Mouse (Mus musculus) retina, postnatal 7 days (tissue): ENCODE results near the gene Tdrd7.

ENCODE experiments used
- DNase-seq: peaks from one replicate; pipeline ENCODE4 v3.0.0-alpha.2; 2012; ENCODE audit warnings: low read depth, low spot score

The Tdrd7 gene

GRCm38 (mm10) chr4:45972448-45972854 lies 7.3 kb downstream of the Tdrd7 start:
- no peak for DNase-seq

DNA sequence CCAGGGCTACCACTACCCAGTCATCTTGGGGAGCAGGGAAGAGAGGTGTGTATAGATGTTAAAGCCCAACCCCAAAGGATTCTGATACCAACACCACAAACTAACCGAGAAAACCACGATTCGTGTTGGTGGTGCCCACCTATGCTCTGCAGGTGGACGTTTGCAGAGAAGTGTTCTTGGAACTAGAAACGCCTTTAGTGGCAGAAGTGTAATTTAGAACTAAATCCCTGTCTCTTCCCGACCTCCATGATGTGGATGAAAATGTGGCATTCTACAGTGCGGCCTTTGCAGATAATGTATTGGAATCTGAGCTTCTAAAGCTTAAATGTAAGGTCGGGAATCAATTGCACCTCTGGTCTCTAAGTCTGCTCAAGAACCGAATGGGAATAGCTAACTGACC lies 7.8 kb downstream of the Tdrd7 start:
- DNase-seq = no peak

GRCm38 (mm10) chr4:45976931-45977667 lies 12.0 kb downstream of the Tdrd7 start:
- no peak for DNase-seq

GRCm38 (mm10) chr4:45979916-45980315 lies 14.8 kb downstream of the Tdrd7 start:
- no peak for DNase-seq

- DNase-seq = no peak
Measured at GRCm38 (mm10) chr4:45981054-45981453, 15.9 kb downstream of the Tdrd7 start.

DNA sequence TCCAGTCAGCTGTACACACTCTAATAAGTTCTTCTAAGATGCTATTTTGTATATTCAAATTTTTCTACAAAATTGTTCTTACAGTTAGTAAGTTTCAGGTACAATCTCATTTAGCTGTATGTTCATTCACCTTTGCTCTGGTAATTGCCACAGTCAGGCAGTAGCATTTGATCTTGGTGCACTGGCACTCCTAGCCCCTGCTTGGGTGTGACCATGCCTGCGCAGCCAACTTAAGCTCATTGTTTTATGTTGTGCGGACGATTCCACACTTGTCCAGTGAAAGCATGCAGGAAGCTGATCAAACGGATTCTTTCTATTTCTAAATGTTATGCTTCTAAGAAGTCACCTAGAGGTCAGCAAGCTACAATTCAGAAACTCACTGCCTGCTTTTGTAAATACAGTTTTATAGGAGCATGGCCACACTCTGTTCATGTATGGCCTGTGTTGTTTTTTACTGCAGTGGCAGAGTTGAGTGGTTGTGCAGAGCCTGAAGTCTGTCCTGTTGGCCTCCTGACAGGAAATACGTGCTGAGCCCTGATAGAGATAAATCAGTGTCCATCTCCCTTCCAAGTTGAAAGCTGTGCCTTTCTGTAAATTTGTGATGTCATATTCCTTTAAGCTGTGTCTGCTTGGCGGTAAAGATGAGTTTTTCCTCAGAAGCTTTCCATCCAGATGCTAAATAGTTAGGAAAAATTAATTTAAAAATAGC lies 25.4 kb downstream of the Tdrd7 start:
- no peak for DNase-seq

DNA sequence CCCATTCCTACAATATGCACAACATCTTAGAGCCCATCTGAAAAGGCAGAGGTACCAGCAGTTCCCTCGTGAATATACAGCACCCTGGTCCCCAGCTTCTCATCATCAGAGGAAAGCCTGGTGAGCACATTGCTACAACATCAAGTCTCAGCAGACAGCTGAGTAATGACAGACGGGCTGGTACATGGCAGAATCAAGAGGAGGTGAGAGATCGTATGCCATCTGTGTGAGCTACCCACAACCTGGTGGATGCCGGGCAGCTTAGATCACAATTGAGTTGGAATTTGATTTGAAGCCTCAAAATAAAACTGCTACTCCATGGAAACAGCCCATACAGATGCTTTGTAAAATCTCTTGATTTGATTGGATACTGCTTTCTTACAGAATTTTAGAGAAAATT lies 33.4 kb downstream of the Tdrd7 start:
- DNase-seq = no peak

GRCm38 (mm10) chr4:46008142-46008793 lies 43.1 kb downstream of the Tdrd7 start:
- no peak for DNase-seq

GRCm38 (mm10) chr4:46011698-46012097 lies 46.6 kb downstream of the Tdrd7 start:
- no peak for DNase-seq

DNA sequence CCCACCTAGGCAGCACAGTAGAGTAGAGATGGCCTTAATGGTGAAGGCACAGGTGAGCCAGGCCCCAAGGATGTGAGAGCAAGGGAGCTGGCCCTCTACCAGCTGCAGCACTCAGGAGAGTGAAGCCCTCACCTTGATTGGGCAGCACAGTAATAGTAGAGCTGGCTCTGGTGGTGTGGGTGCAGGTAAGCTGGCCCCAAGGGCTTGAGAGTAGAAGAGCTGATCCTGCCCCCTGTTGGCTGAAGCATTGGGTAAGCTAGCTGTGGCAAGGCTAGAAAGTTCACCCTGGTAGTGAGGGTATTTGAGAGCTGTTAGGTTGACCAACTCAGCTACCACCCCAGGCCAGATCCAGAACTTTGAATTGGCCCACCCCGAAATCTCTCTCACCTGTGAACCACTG lies 50.5 kb downstream of the Tdrd7 start:
- no peak for DNase-seq

DNA sequence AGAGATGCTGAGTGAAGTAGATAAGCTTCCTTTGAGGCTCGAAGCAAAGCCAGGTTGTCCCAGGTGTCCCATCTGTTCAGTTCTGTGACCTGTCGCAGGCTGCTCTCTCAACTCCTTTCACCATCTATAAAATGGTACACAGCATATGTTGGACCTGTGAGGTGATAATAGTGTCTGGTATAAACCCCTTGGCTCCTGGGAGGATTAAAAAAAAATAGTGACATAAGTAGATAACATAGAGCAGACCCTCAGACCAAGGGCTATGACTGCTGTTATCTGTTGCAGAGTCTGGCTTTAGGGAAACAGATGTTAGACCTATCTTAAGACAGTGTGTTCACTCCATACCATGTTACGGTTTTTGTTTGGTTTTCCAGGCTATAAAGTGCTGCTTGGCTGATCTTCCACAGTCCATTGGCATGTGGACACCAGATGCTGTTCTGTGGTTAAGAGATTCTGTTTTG lies 57.9 kb downstream of the Tdrd7 start:
- DNase-seq = no peak

DNA sequence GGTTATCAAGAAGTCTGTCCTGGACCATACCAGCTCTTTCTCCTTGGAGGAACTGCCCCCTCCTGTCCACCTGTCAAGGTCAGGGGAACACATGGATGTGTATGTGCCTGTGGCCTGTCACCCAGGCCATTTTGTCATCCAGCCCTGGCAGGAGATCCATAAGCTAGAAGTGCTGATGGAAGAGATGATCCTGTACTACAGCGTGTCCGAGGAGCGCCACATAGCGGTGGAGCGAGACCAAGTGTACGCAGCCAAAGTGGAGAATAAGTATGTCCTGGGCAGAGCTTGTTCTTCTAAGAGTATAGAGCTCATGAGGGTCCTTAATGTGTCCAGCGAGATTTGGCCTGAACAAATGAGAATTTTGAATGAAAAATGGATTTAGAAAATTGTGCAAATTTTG lies 60.8 kb downstream of the Tdrd7 start:
- no peak for DNase-seq

DNA sequence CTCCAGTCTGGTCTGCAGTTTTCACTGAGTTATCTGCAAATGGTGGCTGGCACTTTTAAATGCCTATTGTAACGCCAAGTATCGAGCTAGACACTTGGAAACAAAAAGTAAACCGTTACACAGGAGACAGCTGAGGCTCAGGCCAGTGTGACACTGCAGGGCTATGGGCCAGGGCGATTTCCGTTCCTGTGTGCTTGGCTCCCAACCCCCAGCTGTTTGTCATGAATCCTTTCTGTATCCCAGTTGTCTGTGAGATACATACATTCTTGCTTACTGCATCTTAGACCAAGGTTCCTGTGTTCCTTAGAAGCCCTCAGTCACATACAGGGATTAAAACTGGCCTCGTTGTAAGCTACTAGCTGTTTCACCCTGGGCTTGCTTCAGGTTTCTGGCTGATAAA lies 63.1 kb downstream of the Tdrd7 start:
- DNase-seq = no peak

DNA sequence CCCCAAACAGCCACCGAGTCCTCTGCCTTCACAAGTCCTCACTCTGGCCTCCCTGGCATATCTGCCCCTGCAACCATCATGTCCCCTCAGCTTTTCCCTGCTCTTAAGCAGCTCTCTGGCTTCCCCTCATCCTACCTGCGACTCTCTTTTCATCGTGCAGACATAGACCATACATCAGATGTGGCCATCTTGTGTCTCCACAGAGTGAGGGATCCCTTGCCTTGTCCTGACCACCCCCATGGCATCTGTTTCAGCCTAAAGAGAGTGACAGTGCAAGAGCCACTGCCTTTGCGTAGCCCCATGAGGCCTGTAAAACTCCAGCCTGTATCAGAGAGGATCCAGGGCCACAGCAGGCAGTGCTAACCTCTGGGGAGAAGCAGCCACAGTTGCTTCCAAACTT lies 63.6 kb downstream of the Tdrd7 start:
- no peak for DNase-seq

DNA sequence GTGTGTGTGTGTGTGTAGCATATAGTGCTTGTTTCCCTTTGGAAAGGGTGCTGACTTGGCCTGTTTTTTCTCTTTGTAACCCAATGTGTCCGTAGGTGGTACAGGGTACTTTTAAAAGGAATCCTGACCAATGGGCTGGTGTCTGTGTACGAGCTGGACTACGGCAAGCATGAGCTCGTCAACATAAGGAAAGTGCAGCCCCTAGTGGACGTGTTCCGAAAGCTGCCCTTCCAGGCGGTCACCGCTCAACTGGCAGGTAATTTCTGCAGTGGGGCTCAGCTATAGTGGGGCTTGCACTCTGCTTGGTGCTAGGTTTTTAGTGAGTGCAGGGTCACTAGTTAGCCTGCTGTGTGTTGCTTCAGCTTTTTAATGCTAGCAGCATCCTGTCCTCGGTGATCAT lies 64.4 kb downstream of the Tdrd7 start:
- DNase-seq = no peak

- no peak for DNase-seq
Measured at GRCm38 (mm10) chr4:46032448-46032847, 67.3 kb downstream of the Tdrd7 start.

- no peak for DNase-seq
Measured at GRCm38 (mm10) chr4:46033197-46033596, 68.1 kb downstream of the Tdrd7 start.

DNA sequence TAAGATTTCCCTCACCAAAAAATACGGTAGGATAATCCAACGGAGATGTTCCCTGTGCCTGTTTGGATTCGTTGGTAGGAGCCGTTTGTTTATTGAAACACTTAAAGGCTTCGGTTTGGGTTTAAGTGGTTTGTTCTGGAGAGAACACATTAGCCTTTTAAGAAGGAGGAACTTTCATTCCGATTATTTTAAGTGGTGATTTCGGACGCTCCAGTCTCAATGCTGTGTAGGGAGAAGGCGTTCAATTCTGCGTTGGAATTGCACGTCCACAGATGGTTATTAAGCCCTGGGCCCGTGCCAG lies 73.4 kb downstream of the Tdrd7 start:
- DNase-seq = no peak

- DNase-seq = peak; percentile 17
Measured at GRCm38 (mm10) chr4:46038892-46039751, 74.0 kb downstream of the Tdrd7 start, which contains the start of gene Tmod1. Tmod1 (plus strand) TSS chr4:46038935.

GRCm38 (mm10) chr4:46039899-46040298 lies 74.8 kb downstream of the Tdrd7 start:
- DNase-seq = no peak

- no peak for DNase-seq
Measured at GRCm38 (mm10) chr4:46040594-46041192, 75.6 kb downstream of the Tdrd7 start.
